Mouse (Mus musculus) gastrocnemius, postnatal 25 days (tissue): ENCODE results near the gene Zfp961. TPM values are rescaled to one million over a fixed set of nuclear protein-coding genes. Genes with fewer than 3 reads are reported as not detected.
"Not testable (repeated sequence)": the region's sequence is repeated elsewhere in the genome, so short reads cannot be mapped to it uniquely, and the experiment has no call there.

Experiments used
- DNase-seq: peaks from one replicate; pipeline ENCODE4 v3.0.0; 2022
- long read RNA-seq, 2 experiments: library from polyadenylated mRNA; stranded (forward); transcript quantifications; one replicate each; pipeline ENCODE4 v2.0.0; 2021
- total RNA-seq, 2 experiments: library from RNA; stranded (reverse); gene quantifications; 1 replicate in 1 of 2; 2 replicates in 1 of 2; pipeline ENCODE4 v1.2.3; 2021

Gene Zfp961
- total RNA-seq, result 1 to 10 TPM; 2.4 to 3.0 TPM
- long read RNA-seq, experiment 1, partial matches to known transcripts, result 0 of 1 reads
- long read RNA-seq, experiment 1, other reads (novel, unspliced or antisense), result 0 of 1 reads
- long read RNA-seq, experiment 2, partial matches to known transcripts, result 1 of 3 reads
- long read RNA-seq, experiment 2, other reads (novel, unspliced or antisense), result 0 of 3 reads

- peak; percentile 96 for DNase-seq
Measured at GRCm38 (mm10) chr8:71950482-71951221, at the start of gene Zfp961. TSS of gene Zfp961 (plus strand) at chr8:71951038.

- not testable (repeated sequence) for DNase-seq
Measured at GRCm38 (mm10) chr8:71903084-71903483, 47.8 kb upstream of the Zfp961 start.

- no peak for DNase-seq
Measured at GRCm38 (mm10) chr8:71906809-71907208, 44.0 kb upstream of the Zfp961 start.

- no peak for DNase-seq
Measured at GRCm38 (mm10) chr8:71907798-71908257, 43.0 kb upstream of the Zfp961 start.

- peak; percentile 86 for DNase-seq
Measured at GRCm38 (mm10) chr8:71908309-71909261, 42.3 kb upstream of the Zfp961 start, which contains the start of the genes Zfp882 and Zfp617. TSS of gene Zfp882 (plus strand) at chr8:71908608. TSS of gene Zfp617 (plus strand) at chr8:71908635.

- DNase-seq, result no peak
Measured at GRCm38 (mm10) chr8:71912286-71912685, 38.6 kb upstream of the Zfp961 start.

- peak; percentile 95 for DNase-seq
Measured at GRCm38 (mm10) chr8:71922567-71923401, 28.1 kb upstream of the Zfp961 start.

- no peak for DNase-seq
Measured at GRCm38 (mm10) chr8:71925791-71926190, 25.0 kb upstream of the Zfp961 start.

GRCm38 (mm10) chr8:71926551-71926950 is 24.3 kb upstream of the Zfp961 start:
- DNase-seq, result no peak

- DNase-seq, result no peak
Measured at GRCm38 (mm10) chr8:71927779-71928178, 23.1 kb upstream of the Zfp961 start.

- not testable (repeated sequence) for DNase-seq
Measured at GRCm38 (mm10) chr8:71938037-71938436, 12.8 kb upstream of the Zfp961 start.

- DNase-seq, result no peak
Measured at GRCm38 (mm10) chr8:71940293-71941208, 10.3 kb upstream of the Zfp961 start.

GRCm38 (mm10) chr8:71941776-71942175 is 9.1 kb upstream of the Zfp961 start:
- DNase-seq, result no peak

- DNase-seq, result no peak
Measured at GRCm38 (mm10) chr8:71948624-71949023, 2.2 kb upstream of the Zfp961 start.

- no peak for DNase-seq
Measured at GRCm38 (mm10) chr8:71951436-71952161, 761 bp downstream of the Zfp961 start.

- DNase-seq, result no peak
Measured at GRCm38 (mm10) chr8:71952489-71952888, 1.7 kb downstream of the Zfp961 start.

GRCm38 (mm10) chr8:71952961-71953700 is 2.3 kb downstream of the Zfp961 start:
- not testable (repeated sequence) for DNase-seq

- DNase-seq, result no peak
Measured at GRCm38 (mm10) chr8:71954666-71955065, 3.8 kb downstream of the Zfp961 start.

- DNase-seq, result no peak
Measured at GRCm38 (mm10) chr8:71960483-71960882, 9.6 kb downstream of the Zfp961 start.
